ENCODE assay signal across 9 mouse cellular contexts in genomic region chr19:6858031-6858430, GRCm38 (mm10). TPM values are rescaled to one million over a fixed set of nuclear protein-coding genes. Genes with fewer than 3 reads are reported as not detected.
DNase-seq lines count a peak whose midpoint lies in the region; ATAC-seq and TF ChIP-seq lines count a peak whose summit lies in the region.
"Had no signal": no experiment of that assay in that cellular context is flagged by ENCODE, and none has a peak within 500 bp of the region (broad histone marks: within the 10 kb centered on the region; RNA-seq: fewer than 3 reads in every experiment).

Ccdc88b (minus strand) TSS chr19:6858211.

- H3K9me3 ChIP-seq in midbrain, embryonic 10.5 days (replicated peaks): no peaks in the 10 kb centered on the region
- H3K9me3 ChIP-seq in midbrain, postnatal 0 days (ENCODE audit: low read length): no peaks in the 10 kb centered on the region
- H3K9me3 ChIP-seq: hindbrain, embryonic 15.5 days had no signal

- H3K9ac ChIP-seq in midbrain, postnatal 0 days (replicated peaks; ENCODE audit: low read length, poor library complexity, severe bottlenecking): no peak within 1 kb of the TSS
- H3K9ac ChIP-seq: hindbrain, embryonic 15.5 days had no signal

- WGBS in midbrain, embryonic 10.5 days: 81% methylated on average over 7 of the region's 7 CpGs
- WGBS in midbrain, postnatal 0 days: 78% methylated on average over 7 of the region's 7 CpGs

- no peak within 1 kb of the TSS for H3K4me3 ChIP-seq in midbrain, embryonic 10.5 days
- no peak within 1 kb of the TSS for H3K4me3 ChIP-seq in midbrain, postnatal 0 days (ENCODE audit: low read depth, low read length)
- H3K4me3 ChIP-seq: hindbrain, embryonic 15.5 days had no signal

- ATAC-seq in midbrain, postnatal 0 days (ENCODE audit: low FRiP score): no peak
- peak; percentile 81 for ATAC-seq in common myeloid progenitor, adult 5-6 weeks (replicated peaks; ENCODE audit: low read depth, poor library complexity, severe bottlenecking)
- peak; percentile 71 for ATAC-seq in megakaryocyte, adult 5-6 weeks (ENCODE audit: poor library complexity, severe bottlenecking)

- no peak within 1 kb of the TSS for H3K4me2 ChIP-seq in midbrain, postnatal 0 days (ENCODE audit: low read depth, low read length, poor library complexity, severe bottlenecking)
- H3K4me2 ChIP-seq: hindbrain, embryonic 15.5 days had no signal

- peak within 1 kb of the TSS; percentile 28; the same call in 1 of the 2 replicates for H3K27ac ChIP-seq in midbrain, embryonic 10.5 days (replicated peaks)
- no peak within 1 kb of the TSS for H3K27ac ChIP-seq in midbrain, postnatal 0 days (ENCODE audit: low read depth, low read length)
- H3K27ac ChIP-seq: hindbrain, embryonic 15.5 days had no signal

- TF ChIP-seq CTCF in midbrain, postnatal 0 days (IDR thresholded peaks at IDR 0.05): no peak

- H3K27me3 ChIP-seq in midbrain, embryonic 10.5 days (ENCODE audit: low read depth, poor library complexity, severe bottlenecking): peaks cover 47% of the 10 kb centered on the region
- peaks cover 7% of the 10 kb centered on the region; the same call in 1 of the 2 replicates for H3K27me3 ChIP-seq in midbrain, postnatal 0 days (ENCODE audit: insufficient read depth, low read length)

- DNase-seq in midbrain, embryonic 10.5 days (ENCODE audit: low spot score): no peak
- DNase-seq in midbrain, postnatal 0 days (ENCODE audit: low spot score): no peak
- DNase-seq in thymus, postnatal 14 days: peak; percentile 92
- no peak for DNase-seq in cerebellum, adult 9-10 months
- no peak for DNase-seq in adrenal gland, adult 8-10 months
- DNase-seq in kidney, adult 8-10 months: no peak

- H3K4me1 ChIP-seq in midbrain, embryonic 10.5 days: peaks cover 37% of the 10 kb centered on the region
- H3K4me1 ChIP-seq in midbrain, postnatal 0 days (ENCODE audit: insufficient read depth, low read length): no peaks in the 10 kb centered on the region; the same call in 1 of the 2 replicates

- no peaks in the 10 kb centered on the region for H3K36me3 ChIP-seq in midbrain, embryonic 10.5 days
- H3K36me3 ChIP-seq in midbrain, postnatal 0 days (ENCODE audit: insufficient read depth, low read length): no peaks in the 10 kb centered on the region
- H3K36me3 ChIP-seq: hindbrain, embryonic 15.5 days had no signal

RNA-seq across cellular contexts. Expression of gene Ccdc88b, which starts in this region (rescaled TPM):
- 0.33 and 0.57 TPM in 2 replicates for polyA plus RNA-seq in midbrain, embryonic 10.5 days (2016; fragmentation: Nextera tagmentation; extraction: Ambion mirVana)
- 1.0 and 1.9 TPM in 2 replicates for total RNA-seq in midbrain, postnatal 0 days (2014; rRNA removed)
- polyA plus RNA-seq in midbrain, postnatal 0 days (2015; fragmentation: Nextera tagmentation; extraction: Ambion mirVana): 0.86 and 1.8 TPM in 2 replicates
- 29.1 and 65.5 TPM in 2 replicates for total RNA-seq in common myeloid progenitor, adult 5-6 weeks (2017)
- 12.0 and 13.3 TPM in 2 replicates for total RNA-seq in megakaryocyte, adult 5-6 weeks (2015)
- total RNA-seq in megakaryocyte, adult 5-6 weeks (2017): 45.9 and 78.0 TPM in 2 replicates
- 1 to 10 TPM; 1.7 to 3.6 (median 2.4) TPM for total RNA-seq in adrenal gland, adult 8-10 months (2022)
